11 mouse cellular contexts compared by ENCODE assay signal in the genomic region with DNA sequence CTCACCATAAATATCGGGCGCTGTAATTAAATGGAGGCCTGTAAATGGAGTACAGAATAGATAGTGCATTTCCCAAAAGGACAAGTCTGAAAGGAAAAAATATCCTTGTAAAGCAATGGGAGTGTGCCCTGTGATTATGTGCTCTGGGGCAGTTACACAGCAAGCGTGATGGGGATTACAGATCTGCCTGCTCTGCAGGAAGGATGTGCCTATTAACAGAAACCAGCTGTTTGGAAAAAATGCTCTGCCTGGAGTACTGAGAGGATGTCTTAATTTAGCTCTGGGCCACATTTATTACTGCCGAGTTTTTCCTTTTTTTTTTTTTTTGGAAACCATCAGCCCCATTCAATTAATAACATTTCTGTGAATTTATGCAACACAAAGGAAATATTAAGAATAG.
DNase-seq lines count a peak whose midpoint lies in the region; ATAC-seq and TF ChIP-seq lines count a peak whose summit lies in the region.
"Had no signal": no experiment of that assay in that cellular context is flagged by ENCODE, and none has a peak within 500 bp of the region (broad histone marks: within the 10 kb centered on the region; RNA-seq: fewer than 3 reads in every experiment).

No protein-coding gene starts in this region.

- TF ChIP-seq CTCF in lung, postnatal 0 days (IDR thresholded peaks at IDR 0.05): no peak

- no peak overlapping the region for H3K4me3 ChIP-seq in midbrain, embryonic 11.5 days (ENCODE audit: low read depth, low read length)
- no peak overlapping the region for H3K4me3 ChIP-seq in midbrain, embryonic 10.5 days
- H3K4me3 ChIP-seq in lung, postnatal 0 days (ENCODE audit: low read depth, low read length): no peak overlapping the region

- no peaks in the 10 kb centered on the region for H3K4me1 ChIP-seq in midbrain, embryonic 11.5 days (ENCODE audit: control insufficient read depth, insufficient read depth, low read length)
- H3K4me1 ChIP-seq in midbrain, embryonic 10.5 days: no peaks in the 10 kb centered on the region
- H3K4me1 ChIP-seq in lung, postnatal 0 days (ENCODE audit: insufficient read depth, low read depth, low read length): no peaks in the 10 kb centered on the region

- H3K36me3 ChIP-seq in midbrain, embryonic 11.5 days (ENCODE audit: control insufficient read depth, insufficient read depth, low read length): no peaks in the 10 kb centered on the region
- no peaks in the 10 kb centered on the region for H3K36me3 ChIP-seq in midbrain, embryonic 10.5 days
- H3K36me3 ChIP-seq in lung, postnatal 0 days (ENCODE audit: insufficient read depth, low read length): no peaks in the 10 kb centered on the region

- TF ChIP-seq EP300 in lung, postnatal 0 days (IDR thresholded peaks at IDR 0.05): no peak

- ATAC-seq in midbrain, embryonic 11.5 days (ENCODE audit: low FRiP score): no peak
- peak; percentile 82 for ATAC-seq in lung, postnatal 0 days
- no peak for ATAC-seq in granulocyte monocyte progenitor cell, adult 5-6 weeks (replicated peaks; ENCODE audit: poor library complexity, severe bottlenecking)

- no peaks in the 10 kb centered on the region for H3K27me3 ChIP-seq in midbrain, embryonic 11.5 days (ENCODE audit: control insufficient read depth, insufficient read depth, low read length)
- H3K27me3 ChIP-seq in midbrain, embryonic 10.5 days (ENCODE audit: low read depth, poor library complexity, severe bottlenecking): no peaks in the 10 kb centered on the region
- no peaks in the 10 kb centered on the region for H3K27me3 ChIP-seq in lung, postnatal 0 days (replicated peaks; ENCODE audit: insufficient read depth, low read length)

- no peak overlapping the region for H3K4me2 ChIP-seq in midbrain, embryonic 11.5 days
- no peak overlapping the region for H3K4me2 ChIP-seq in lung, postnatal 0 days (replicated peaks; ENCODE audit: low read depth, low read length)

- 70% methylated on average over 4 of the region's 4 CpGs for WGBS in midbrain, embryonic 11.5 days
- 75% methylated on average over 4 of the region's 4 CpGs for WGBS in midbrain, embryonic 10.5 days
- WGBS in lung, postnatal 0 days: 47% methylated on average over 4 of the region's 4 CpGs

- H3K9ac ChIP-seq in midbrain, embryonic 11.5 days (ENCODE audit: low read length): no peak overlapping the region
- H3K9ac ChIP-seq in lung, postnatal 0 days (replicated peaks; ENCODE audit: low read depth): no peak overlapping the region
- H3K9ac ChIP-seq: liver, embryonic 14.5 days had no signal

- H3K9me3 ChIP-seq in midbrain, embryonic 11.5 days (ENCODE audit: control insufficient read depth, low read length): no peaks in the 10 kb centered on the region
- no peaks in the 10 kb centered on the region for H3K9me3 ChIP-seq in midbrain, embryonic 10.5 days (replicated peaks)
- H3K9me3 ChIP-seq in lung, postnatal 0 days (ENCODE audit: low read length): no peaks in the 10 kb centered on the region

- DNase-seq in heart, adult 9 months (ENCODE audit: low spot score in 2 of 2): peak; percentile 3 to 19
- no peak for DNase-seq in heart, postnatal 25 days (ENCODE audit: low spot score)
- peak; percentile 83 for DNase-seq in midbrain, embryonic 11.5 days (ENCODE audit: low spot score, missing footprints)
- DNase-seq in midbrain, embryonic 10.5 days (ENCODE audit: low spot score): no peak
- DNase-seq in lung, postnatal 0 days (ENCODE audit: low spot score): peak; percentile 82
- DNase-seq in telencephalon, adult 2 months (ENCODE audit: low read depth, low spot score): peak; percentile 44
- no peak for DNase-seq in cerebellum, postnatal 10 days
- DNase-seq: layer of hippocampus, postnatal 36 days; right cerebral cortex, postnatal 4 days had no signal

- intact Hi-C loops in heart, postnatal 25 days (cut with DNase I): no loop called here

- H3K27ac ChIP-seq in midbrain, embryonic 11.5 days (ENCODE audit: low read depth, low read length): no peak overlapping the region
- no peak overlapping the region for H3K27ac ChIP-seq in midbrain, embryonic 10.5 days (replicated peaks)
- no peak overlapping the region for H3K27ac ChIP-seq in lung, postnatal 0 days (ENCODE audit: low read length)
- H3K27ac ChIP-seq: liver, embryonic 14.5 days had no signal

Comparison
In these comparisons a context has a peak if more than half of its experiments do, and no peak if none do; other contexts are left out.
1. DNase-seq: peak in heart, adult 9 months (2 of 2), midbrain, embryonic 11.5 days (single experiment), lung, postnatal 0 days (single experiment) and telencephalon, adult 2 months (single experiment); none in heart, postnatal 25 days (single experiment), midbrain, embryonic 10.5 days (single experiment) and cerebellum, postnatal 10 days (0 of 2).